Mouse (Mus musculus) lung, embryonic 16.5 days (tissue): ENCODE measurements around the gene Zbed5. TPM values are rescaled to one million over a fixed set of nuclear protein-coding genes. Genes with fewer than 3 reads are reported as not detected.
A peak's percentile ranks its signal among the peaks of the same experiment; 100 is the strongest.

Source experiments
- ATAC-seq: fragments of 200-750 bp; cut with Nextera tagmentation; 2 replicates; pipeline ENCODE4 v1.8.0; 2017; ENCODE audit warnings: low read depth, mild to moderate bottlenecking, moderate library complexity
- H3K27ac ChIP-seq: fragments of 300-500 bp; sonication (generic); 2 replicates; pipeline ENCODE4 v1.5.1; 2014; ENCODE audit warnings: mild to moderate bottlenecking, control low read depth, low read length
- H3K27me3 ChIP-seq: fragments of 300-500 bp; sonication (generic); 2 replicates; pipeline ENCODE4 v1.6.1; 2014; ENCODE audit warnings: low read depth, low read length, mixed read lengths; ENCODE audit not compliant: control insufficient read depth, insufficient read depth
- H3K36me3 ChIP-seq: fragments of 300-500 bp; sonication (generic); 2 replicates; pipeline ENCODE4 v1.6.1; 2014; ENCODE audit warnings: low read length; ENCODE audit not compliant: control insufficient read depth, insufficient read depth
- H3K4me1 ChIP-seq: fragments of 300-500 bp; sonication (generic); replicated peaks from 2 replicates; pipeline ENCODE4 v1.6.1; 2014; ENCODE audit warnings: low read length, mixed read lengths; ENCODE audit not compliant: control insufficient read depth, insufficient read depth
- H3K4me2 ChIP-seq: fragments of 300-500 bp; sonication (generic); 2 replicates; pipeline ENCODE4 v1.6.1; 2014; ENCODE audit warnings: low read depth, low read length, control low read depth
- H3K4me3 ChIP-seq: fragments of 300-500 bp; sonication (generic); 2 replicates; pipeline ENCODE4 v1.5.1; 2014; ENCODE audit warnings: mild to moderate bottlenecking, low read length, control low read depth
- H3K9ac ChIP-seq: fragments of 300-500 bp; sonication (generic); 2 replicates; pipeline ENCODE4 v1.6.1; 2014; ENCODE audit warnings: low read length, control low read depth
- H3K9me3 ChIP-seq: fragments of 300-500 bp; sonication (generic); 2 replicates; pipeline ENCODE4 v1.6.1; 2016; ENCODE audit warnings: low read length; ENCODE audit not compliant: control insufficient read depth
- WGBS: fragments of 180-500 bp; shearing (Covaris S2); extraction: QIAGEN DNeasy Blood & Tissue Kit; methylation state at CpG from one replicate; pipeline ENCODE4 v1.1.7; 2014; 5-methylcytosine and 5-hydroxymethylcytosine counted together
- polyA plus RNA-seq: library from polyadenylated mRNA; unstranded; fragments of >200 nt; fragmentation: Nextera tagmentation; extraction: Ambion mirVana; gene quantifications from 2 replicates; pipeline ENCODE4 v1.2.1, GENCODE M21; 2015

The Zbed5 gene
- polyA plus RNA-seq, 1 experiment from 2014 or later, result 4.3 TPM

- Histone ChIP-seq H3K4me1 (no peaks in the 10 kb centered on the region), H3K27me3 (no peaks in the 10 kb centered on the region)
Observed at GRCm38 (mm10) chr5:129869238-129869995, 26.1 kb upstream of the Zbed5 start.

DNA sequence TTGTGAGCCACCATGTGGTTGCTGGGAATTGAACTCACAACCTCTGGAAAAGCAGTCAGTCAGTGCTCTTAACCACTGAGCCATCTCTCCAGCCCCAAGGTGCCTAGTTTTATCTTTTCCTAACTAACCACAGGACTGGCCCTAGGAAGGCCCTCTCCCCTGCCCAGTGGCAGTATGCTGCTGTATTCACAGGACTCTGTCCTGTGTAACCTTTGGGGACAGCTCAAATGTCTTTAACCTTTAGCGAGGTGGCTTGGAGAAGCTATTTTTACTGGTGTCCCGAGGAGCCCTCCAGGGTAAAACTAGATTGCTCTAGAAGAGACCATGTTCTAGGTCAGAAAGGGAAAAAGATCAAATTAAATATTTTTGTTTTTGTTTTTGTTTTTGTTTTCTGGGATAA is 24.3 kb upstream of the Zbed5 start:
- no peaks in the 10 kb centered on the region for H3K27me3 ChIP-seq
- H3K9ac ChIP-seq, result no peak overlapping the region
- H3K9me3 ChIP-seq, result no peaks in the 10 kb centered on the region
- H3K36me3 ChIP-seq, result no peaks in the 10 kb centered on the region
- no peaks in the 10 kb centered on the region for H3K4me1 ChIP-seq
- ATAC-seq, result no peak
- H3K4me2 ChIP-seq, result no peak overlapping the region
- no peak overlapping the region for H3K27ac ChIP-seq
- WGBS, result 80% methylated on average over 2 of the region's 2 CpGs
- H3K4me3 ChIP-seq, result no peak overlapping the region

More at GRCm38 (mm10) chr5:129869238-129869995, 26.1 kb upstream of the Zbed5 start:
- H3K9me3 ChIP-seq, result no peaks in the 10 kb centered on the region
- ATAC-seq, result no peak
- no peak overlapping the region for H3K4me3 ChIP-seq
- WGBS, result 85% methylated on average over 19 of the region's 19 CpGs
- no peaks in the 10 kb centered on the region for H3K36me3 ChIP-seq
- no peak overlapping the region for H3K4me2 ChIP-seq
- no peak overlapping the region for H3K27ac ChIP-seq
- no peak overlapping the region for H3K9ac ChIP-seq

- Histone ChIP-seq H3K27ac (no peak overlapping the region), H3K9ac (no peak overlapping the region), H3K4me3 (no peak overlapping the region), H3K4me2 (no peak overlapping the region), H3K27me3 (no peaks in the 10 kb centered on the region), H3K9me3 (peaks cover 3% of the 10 kb centered on the region), H3K4me1 (no peaks in the 10 kb centered on the region), H3K36me3 (no peaks in the 10 kb centered on the region)
- ATAC-seq, result no peak
- 77% methylated on average over 12 of the region's 12 CpGs for WGBS
Observed at GRCm38 (mm10) chr5:129873942-129874341, 21.6 kb upstream of the Zbed5 start.

- WGBS, result 72% methylated on average over 11 of the region's 11 CpGs
- no peaks in the 10 kb centered on the region for H3K36me3 ChIP-seq
Observed at GRCm38 (mm10) chr5:129875098-129875497, 20.4 kb upstream of the Zbed5 start.

GRCm38 (mm10) chr5:129877731-129878455 is 17.6 kb upstream of the Zbed5 start:
- Histone ChIP-seq H3K27me3 (no peaks in the 10 kb centered on the region), H3K27ac (no peak overlapping the region), H3K36me3 (peaks cover 18% of the 10 kb centered on the region), H3K9me3 (peaks cover 3% of the 10 kb centered on the region), H3K4me3 (no peak overlapping the region), H3K4me2 (no peak overlapping the region), H3K9ac (no peak overlapping the region), H3K4me1 (no peaks in the 10 kb centered on the region)
- WGBS, result 66% methylated on average over 9 of the region's 9 CpGs
- ATAC-seq, result no peak

More at GRCm38 (mm10) chr5:129875098-129875497, 20.4 kb upstream of the Zbed5 start:
- Histone ChIP-seq H3K27me3 (no peaks in the 10 kb centered on the region), H3K9ac (no peak overlapping the region), H3K4me3 (no peak overlapping the region), H3K4me2 (no peak overlapping the region), H3K4me1 (no peaks in the 10 kb centered on the region), H3K27ac (no peak overlapping the region), H3K9me3 (peaks cover 3% of the 10 kb centered on the region)
- ATAC-seq, result no peak

GRCm38 (mm10) chr5:129878946-129879345 is 16.6 kb upstream of the Zbed5 start:
- Histone ChIP-seq H3K36me3 (peaks cover 23% of the 10 kb centered on the region), H3K4me1 (no peaks in the 10 kb centered on the region), H3K27ac (no peak overlapping the region), H3K4me2 (no peak overlapping the region), H3K27me3 (no peaks in the 10 kb centered on the region), H3K9me3 (peaks cover 3% of the 10 kb centered on the region), H3K9ac (no peak overlapping the region), H3K4me3 (no peak overlapping the region)
- ATAC-seq, result peak; percentile 60; the same call in 1 of the 2 replicates
- 37% methylated on average over 2 of the region's 2 CpGs for WGBS

GRCm38 (mm10) chr5:129879888-129880287 is 15.6 kb upstream of the Zbed5 start:
- Histone ChIP-seq H3K4me3 (no peak overlapping the region), H3K4me1 (no peaks in the 10 kb centered on the region), H3K9me3 (peaks cover 3% of the 10 kb centered on the region), H3K36me3 (peaks cover 25% of the 10 kb centered on the region), H3K27me3 (no peaks in the 10 kb centered on the region), H3K27ac (no peak overlapping the region), H3K4me2 (no peak overlapping the region), H3K9ac (no peak overlapping the region)
- 65% methylated on average over 3 of the region's 3 CpGs for WGBS
- no peak for ATAC-seq

- H3K4me2 ChIP-seq, result peak overlapping the region; percentile 92
- peak overlapping the region; percentile 85 for H3K9ac ChIP-seq
- no peaks in the 10 kb centered on the region for H3K27me3 ChIP-seq
- H3K4me1 ChIP-seq, result peaks cover 6% of the 10 kb centered on the region; the same call in 1 of the 2 replicates
- no peak for ATAC-seq
- no peak overlapping the region for H3K27ac ChIP-seq
- peak overlapping the region; percentile 74 for H3K4me3 ChIP-seq
- WGBS, result 24% methylated on average over 10 of the region's 10 CpGs
- H3K9me3 ChIP-seq, result no peaks in the 10 kb centered on the region
- H3K36me3 ChIP-seq, result peaks cover 17% of the 10 kb centered on the region
Observed at GRCm38 (mm10) chr5:129886271-129886670, 9.3 kb upstream of the Zbed5 start.

- Histone ChIP-seq H3K9ac (peak within 1 kb of the TSS; percentile 85), H3K27me3 (no peaks in the 10 kb centered on the region), H3K27ac (peak within 1 kb of the TSS; percentile 94), H3K4me2 (peak within 1 kb of the TSS; percentile 92), H3K9me3 (no peaks in the 10 kb centered on the region), H3K4me1 (peaks cover 6% of the 10 kb centered on the region; the same call in 1 of the 2 replicates), H3K36me3 (peaks cover 10% of the 10 kb centered on the region), H3K4me3 (peak within 1 kb of the TSS; percentile 74)
- under 1% methylated on average over 46 of the region's 46 CpGs for WGBS
- ATAC-seq, result peak; percentile 100
Observed at GRCm38 (mm10) chr5:129886911-129887636, 8.4 kb upstream of the Zbed5 start, which contains the start of gene Chchd2. Chchd2 (minus strand) TSS chr5:129887470.
